Mouse (Mus musculus): Measurements from ENCODE around the gene Atox1. TPM values are rescaled to one million over a fixed set of nuclear protein-coding genes. Genes with fewer than 3 reads are reported as not detected.

Atox1 gene
- total RNA-seq, 2 experiments from 2014 or later: 88.4 to 92.4 TPM

DNA sequence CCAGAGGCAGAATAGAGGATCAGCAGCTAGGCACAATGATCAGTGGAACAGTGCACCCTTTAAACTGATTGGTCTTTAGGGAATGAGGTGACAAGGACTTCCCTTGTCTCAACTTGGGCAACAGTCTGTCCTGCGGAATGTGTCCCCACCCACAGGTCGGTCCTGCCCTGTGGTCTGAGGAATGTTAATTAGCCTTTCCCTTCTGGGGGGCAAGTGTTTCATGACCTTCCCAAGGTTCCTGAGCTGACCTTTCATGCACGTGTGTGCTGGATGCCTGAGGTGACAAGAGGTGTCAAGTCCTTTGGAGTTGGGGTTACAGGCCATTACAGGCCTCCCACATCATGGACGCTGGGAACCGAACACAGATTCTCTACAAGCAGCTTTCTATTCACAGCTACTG, 21.3 kb downstream of the Atox1 start:
- DNase-seq (ENCODE audit: low spot score in 2 of 2): no peak
- Histone ChIP-seq H3K4me3 (no peak overlapping the region), H3K27ac (no peak overlapping the region)
- TF ChIP-seq CTCF (conservative IDR thresholded peaks at IDR 0.05): no peak

DNA sequence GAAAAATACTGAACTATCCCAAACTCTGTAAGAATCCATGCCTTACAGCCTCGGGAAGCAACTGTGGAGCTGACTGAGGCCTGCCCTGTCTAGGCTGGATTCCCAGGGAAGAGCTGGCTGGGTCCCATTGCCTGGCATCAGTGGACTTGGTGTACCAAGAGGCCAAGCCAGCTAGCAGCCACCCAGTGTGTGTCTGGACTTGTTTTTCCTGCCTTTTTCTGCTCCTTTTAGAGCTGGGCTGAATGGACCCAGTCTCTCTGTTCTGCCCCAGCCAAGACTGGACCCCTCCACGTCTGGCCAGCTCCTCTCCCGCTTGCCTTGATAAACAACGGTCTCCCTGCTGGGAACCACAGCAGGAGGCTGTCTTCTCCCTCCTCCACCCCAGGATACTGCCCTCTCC, 23.0 kb downstream of the Atox1 start:
- Histone ChIP-seq H3K27ac (peak overlapping the region; percentile 67; the same call in 1 of the 2 replicates), H3K4me3 (no peak overlapping the region)
- TF ChIP-seq CTCF (conservative IDR thresholded peaks at IDR 0.05): no peak
- peak; percentile 50 to 51 for DNase-seq (ENCODE audit: low spot score in 2 of 2)

DNA sequence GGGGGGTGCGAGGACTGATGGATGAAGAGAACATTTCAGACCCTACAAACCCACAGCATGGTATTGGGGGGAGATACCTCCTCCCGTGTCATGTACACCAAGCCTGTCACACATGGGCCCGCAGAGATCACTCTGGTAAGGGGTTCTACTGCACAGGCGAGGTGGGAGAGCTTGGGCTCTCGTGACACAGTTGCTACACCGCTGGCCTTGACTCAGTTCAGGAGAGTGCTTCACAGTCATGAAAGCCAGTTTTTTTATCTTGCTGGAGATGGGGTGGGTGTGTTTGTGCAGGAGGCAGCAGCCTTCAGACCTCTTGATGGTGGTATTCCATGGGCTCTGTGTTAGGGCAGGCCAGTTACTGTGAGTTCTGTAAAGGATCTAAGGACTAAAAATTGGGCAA, 24.9 kb downstream of the Atox1 start:
- no peak for DNase-seq (ENCODE audit: low spot score in 2 of 2)
- TF ChIP-seq CTCF (conservative IDR thresholded peaks at IDR 0.05): no peak
- Histone ChIP-seq H3K4me3 (no peak overlapping the region), H3K27ac (no peak overlapping the region)

DNA sequence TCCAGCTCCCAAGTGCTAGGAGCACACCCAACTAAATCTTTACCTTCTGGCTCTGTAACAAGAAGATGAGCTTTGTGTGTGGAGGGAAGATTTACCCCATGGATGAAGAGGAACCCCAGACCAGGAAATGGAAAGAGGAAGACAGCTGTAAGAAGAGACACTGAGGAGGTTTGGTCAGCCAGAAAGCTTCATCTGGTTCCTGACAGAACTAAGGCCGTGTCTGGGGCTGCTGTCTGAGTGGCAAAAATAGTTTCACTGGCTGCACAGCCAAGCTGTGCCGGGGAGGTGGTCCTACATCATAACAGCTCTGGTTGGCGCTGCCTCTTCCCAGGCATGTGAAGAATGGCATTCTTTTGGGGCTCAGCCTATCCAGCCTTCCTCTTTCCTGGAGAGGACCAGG, 28.1 kb downstream of the Atox1 start:
- DNase-seq (ENCODE audit: low spot score in 2 of 2): no peak

DNA sequence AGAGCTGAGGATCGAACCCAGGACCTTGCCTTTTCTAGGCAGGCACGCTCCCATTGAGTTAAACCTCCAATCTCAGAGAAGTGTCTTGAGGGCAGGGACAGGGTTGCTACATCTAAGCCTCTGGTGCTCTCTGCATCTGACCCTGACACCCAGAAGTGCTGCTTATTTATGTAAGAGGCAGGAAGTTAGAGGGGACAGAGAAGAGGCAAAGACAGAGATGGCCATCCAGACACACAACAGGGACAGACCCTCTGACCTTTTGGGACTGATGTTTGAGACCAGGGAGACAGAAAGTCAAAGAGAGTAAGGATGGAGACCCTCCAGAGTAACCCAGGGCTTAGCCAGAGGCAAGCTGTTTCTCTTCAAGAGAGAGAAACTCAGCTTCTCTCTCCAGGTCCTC, 31.1 kb downstream of the Atox1 start:
- H3K4me3 ChIP-seq: no peak overlapping the region
- DNase-seq (ENCODE audit: low spot score in 2 of 2): no peak
- H3K27ac ChIP-seq: no peak overlapping the region
- TF ChIP-seq CTCF (conservative IDR thresholded peaks at IDR 0.05): no peak

More for the DNA sequence above, 28.1 kb downstream of the Atox1 start:
- Histone ChIP-seq H3K27ac (no peak overlapping the region), H3K4me3 (no peak overlapping the region)
- TF ChIP-seq CTCF (conservative IDR thresholded peaks at IDR 0.05): no peak

DNA sequence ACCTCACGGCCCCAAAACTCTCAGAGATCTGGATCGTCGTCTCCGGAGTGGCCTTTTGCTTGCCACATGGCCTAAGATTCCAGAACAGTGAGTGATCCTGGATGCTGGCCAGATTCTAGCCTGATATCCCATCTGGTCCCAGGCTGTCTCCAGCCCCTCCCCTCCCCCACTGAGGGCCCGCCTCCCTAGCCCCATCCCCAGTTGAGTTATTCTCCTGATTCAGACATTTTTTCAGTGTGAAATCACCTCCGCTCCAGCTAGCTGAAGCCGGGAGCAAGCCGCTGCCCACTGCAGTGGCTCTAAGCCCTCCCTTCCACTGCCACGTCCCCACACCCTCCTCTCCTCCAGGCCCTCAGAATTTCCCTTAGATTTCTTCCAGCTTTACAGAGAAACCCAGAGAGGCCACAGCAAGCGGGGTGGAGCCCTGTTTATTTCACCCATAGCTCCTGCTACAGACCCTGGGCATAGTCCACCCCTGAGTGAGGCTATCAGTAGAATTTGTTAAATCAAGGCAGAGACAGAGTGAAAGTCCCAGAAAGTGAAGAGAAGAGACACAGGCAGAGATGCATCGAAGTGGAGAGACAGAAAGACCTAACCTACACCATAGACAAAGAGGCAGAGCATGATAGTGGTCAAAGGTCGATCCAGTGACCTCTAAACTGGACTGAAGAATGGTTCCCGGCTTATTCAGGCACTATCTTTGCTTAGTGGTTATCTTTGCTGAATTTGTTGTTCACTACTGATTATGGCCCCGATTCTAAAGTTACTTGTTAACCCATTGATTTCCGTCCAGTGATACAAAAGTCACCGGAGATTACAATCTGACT, 32.6 kb downstream of the Atox1 start:
- Histone ChIP-seq H3K27ac (no peak overlapping the region), H3K4me3 (no peak overlapping the region)
- DNase-seq (ENCODE audit: low spot score in 2 of 2): no peak
- TF ChIP-seq CTCF (conservative IDR thresholded peaks at IDR 0.05): no peak

DNA sequence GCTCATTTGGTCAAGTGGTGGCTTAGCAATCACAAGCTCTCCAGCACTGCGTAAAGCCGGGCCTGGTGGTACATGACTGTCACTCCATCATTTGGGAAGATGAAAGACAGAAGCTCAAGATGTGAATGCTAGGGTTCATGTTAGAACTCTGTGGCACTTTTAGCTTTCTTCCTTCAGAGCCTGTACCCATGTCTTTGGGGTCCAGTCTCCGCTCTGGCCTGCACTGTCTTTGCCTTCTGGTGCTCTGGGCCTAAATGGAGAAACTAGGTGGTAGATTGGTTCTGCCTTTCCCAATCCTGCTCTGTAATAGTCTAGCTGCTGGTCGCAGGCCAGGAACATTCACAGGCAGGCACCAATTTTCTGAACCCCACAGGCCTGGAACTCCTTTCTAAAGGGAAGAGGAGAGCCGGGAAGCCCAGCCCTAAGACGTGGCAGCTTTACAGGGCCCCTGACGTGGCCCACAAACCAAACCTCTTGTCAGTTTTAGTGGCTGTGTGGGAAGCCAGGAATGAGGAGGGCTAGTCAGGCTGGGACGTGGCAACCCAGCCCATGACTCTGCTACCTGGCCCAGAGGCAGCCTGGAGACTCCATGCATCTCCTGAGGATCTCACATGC, 36.2 kb downstream of the Atox1 start:
- Histone ChIP-seq H3K27ac (no peak overlapping the region), H3K4me3 (no peak overlapping the region)
- TF ChIP-seq CTCF (conservative IDR thresholded peaks at IDR 0.05): no peak
- DNase-seq (ENCODE audit: low spot score in 2 of 2): no peak

DNA sequence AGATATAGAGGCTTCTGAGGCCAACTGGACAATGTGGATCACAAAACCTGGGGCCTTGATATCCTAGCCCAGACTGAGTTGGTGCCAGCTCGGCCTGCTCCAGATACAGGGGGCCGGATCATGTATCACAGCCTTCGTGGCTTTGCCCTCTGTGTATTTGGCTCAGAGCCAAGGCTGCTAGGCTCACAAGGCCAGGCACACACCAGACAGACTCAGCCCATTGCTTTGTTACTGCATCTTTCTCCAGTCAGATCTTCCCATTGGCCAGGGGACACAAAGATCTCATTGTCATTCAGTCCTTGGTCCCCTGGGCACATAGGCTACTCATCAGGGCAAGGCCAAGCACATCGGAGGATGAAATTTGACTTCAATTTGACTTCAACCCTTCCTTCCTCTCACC, 37.3 kb downstream of the Atox1 start:
- no peak for DNase-seq (ENCODE audit: low spot score in 2 of 2)
- TF ChIP-seq CTCF (conservative IDR thresholded peaks at IDR 0.05): no peak
- H3K4me3 ChIP-seq: no peak overlapping the region
- peak overlapping the region; percentile 15; the same call in 1 of the 2 replicates for H3K27ac ChIP-seq

DNA sequence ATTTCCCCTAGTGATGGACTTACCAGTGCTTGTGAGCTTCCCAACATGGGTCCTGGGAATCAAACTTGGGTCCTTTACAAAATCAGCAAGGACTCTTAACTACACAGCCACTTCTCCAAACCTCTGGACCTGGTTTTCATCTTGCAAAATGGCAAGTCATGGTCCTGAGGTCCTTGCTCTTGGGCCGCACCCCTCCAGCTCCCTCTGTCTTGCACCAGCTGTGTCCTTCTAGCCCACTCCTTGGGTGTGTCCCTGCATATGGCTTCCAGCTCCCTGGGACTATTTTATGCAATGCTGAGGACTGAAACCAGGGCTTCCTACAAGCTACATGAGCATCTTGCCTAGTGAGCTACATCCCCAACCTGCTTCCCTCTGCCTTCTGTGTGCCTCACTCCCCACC, 38.1 kb downstream of the Atox1 start, which contains the start of gene Sparc:
Gene Sparc (minus strand): TSS at position 206 of the 400 bp plus-strand sequence.
- Histone ChIP-seq H3K4me3 (no peak within 1 kb of the TSS), H3K27ac (peak within 1 kb of the TSS; percentile 15; the same call in 1 of the 2 replicates)
- no peak for DNase-seq (ENCODE audit: low spot score in 2 of 2)
- no peak for TF ChIP-seq CTCF (conservative IDR thresholded peaks at IDR 0.05)

DNA sequence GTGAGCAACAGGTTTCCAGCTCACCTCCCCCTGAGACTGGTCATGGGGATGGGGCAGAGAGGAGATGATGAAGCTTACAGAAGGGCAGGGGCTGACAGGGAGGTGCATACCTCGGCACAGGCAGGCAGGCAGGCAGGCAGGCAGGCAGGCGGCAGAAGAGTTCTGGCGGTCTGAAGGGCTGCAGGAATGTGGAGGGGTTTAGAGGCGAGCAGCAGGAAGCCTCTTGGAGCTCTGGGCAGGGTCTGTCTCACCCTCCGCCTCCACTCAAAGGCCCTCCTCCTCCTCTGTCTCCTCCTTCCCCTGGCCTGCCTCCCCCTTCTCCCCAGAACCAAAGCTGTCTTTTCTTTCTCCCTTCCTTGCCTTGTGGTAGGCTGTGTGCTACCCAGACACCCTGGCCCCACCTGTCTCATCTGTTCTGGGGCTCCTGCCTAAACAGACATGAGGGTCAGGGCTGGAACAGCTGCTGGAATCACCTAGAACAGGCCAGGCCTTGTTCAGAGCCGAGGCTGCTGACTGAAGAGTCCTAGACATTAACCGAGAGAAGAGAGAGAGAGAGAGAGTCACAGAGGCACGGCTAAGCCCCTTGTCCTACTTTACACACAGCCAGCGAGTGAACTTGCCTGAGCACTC, 41.2 kb downstream of the Atox1 start:
- no peak for TF ChIP-seq CTCF (conservative IDR thresholded peaks at IDR 0.05)
- H3K4me3 ChIP-seq: peak overlapping the region; percentile 56
- peak overlapping the region; percentile 90 for H3K27ac ChIP-seq
- DNase-seq (ENCODE audit: low spot score in 2 of 2): no peak

DNA sequence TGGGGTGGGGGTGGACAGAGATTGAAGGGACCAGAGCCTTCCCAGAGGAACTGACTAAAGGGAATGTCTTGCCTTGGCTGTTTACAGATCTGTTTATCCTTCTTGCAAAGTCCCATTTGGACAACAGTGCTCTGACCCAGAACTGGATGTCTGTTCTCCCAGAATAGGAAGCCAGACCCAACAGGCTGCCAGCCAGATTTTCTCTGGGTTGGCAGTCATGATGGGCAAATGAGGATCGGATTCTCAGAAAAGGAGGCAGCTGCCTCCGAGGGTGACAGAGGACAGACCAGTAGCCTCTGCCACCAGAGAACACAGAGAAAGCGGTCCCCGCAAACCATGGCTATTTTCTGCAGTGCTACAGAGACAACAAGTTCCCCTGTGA, 41.8 kb downstream of the Atox1 start:
- peak; percentile 39 to 48 for DNase-seq (ENCODE audit: low spot score in 2 of 2)
- peak overlapping the region; percentile 90 for H3K27ac ChIP-seq
- no peak for TF ChIP-seq CTCF (conservative IDR thresholded peaks at IDR 0.05)
- peak overlapping the region; percentile 56 for H3K4me3 ChIP-seq

DNA sequence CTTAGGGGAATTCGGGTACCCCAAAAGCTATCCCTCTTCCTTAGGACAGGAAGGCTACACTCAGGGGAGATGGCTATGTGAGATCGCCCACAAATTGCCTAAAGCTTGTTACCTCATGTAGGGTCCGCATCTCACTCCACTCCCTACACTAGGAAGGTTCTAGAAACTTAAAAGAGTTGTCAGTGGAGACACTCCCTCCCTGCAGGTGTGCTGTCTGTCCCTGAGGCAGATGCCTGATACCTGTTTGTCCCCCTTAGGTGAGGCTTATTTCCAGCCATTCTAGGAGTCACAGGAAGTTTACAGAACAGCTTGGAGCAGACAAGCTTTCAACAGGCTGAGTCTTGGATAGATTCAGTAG, 42.4 kb downstream of the Atox1 start:
- DNase-seq (ENCODE audit: low spot score in 2 of 2): no peak
- no peak for TF ChIP-seq CTCF (conservative IDR thresholded peaks at IDR 0.05)
- Histone ChIP-seq H3K4me3 (peak overlapping the region; percentile 56), H3K27ac (peak overlapping the region; percentile 90)

DNA sequence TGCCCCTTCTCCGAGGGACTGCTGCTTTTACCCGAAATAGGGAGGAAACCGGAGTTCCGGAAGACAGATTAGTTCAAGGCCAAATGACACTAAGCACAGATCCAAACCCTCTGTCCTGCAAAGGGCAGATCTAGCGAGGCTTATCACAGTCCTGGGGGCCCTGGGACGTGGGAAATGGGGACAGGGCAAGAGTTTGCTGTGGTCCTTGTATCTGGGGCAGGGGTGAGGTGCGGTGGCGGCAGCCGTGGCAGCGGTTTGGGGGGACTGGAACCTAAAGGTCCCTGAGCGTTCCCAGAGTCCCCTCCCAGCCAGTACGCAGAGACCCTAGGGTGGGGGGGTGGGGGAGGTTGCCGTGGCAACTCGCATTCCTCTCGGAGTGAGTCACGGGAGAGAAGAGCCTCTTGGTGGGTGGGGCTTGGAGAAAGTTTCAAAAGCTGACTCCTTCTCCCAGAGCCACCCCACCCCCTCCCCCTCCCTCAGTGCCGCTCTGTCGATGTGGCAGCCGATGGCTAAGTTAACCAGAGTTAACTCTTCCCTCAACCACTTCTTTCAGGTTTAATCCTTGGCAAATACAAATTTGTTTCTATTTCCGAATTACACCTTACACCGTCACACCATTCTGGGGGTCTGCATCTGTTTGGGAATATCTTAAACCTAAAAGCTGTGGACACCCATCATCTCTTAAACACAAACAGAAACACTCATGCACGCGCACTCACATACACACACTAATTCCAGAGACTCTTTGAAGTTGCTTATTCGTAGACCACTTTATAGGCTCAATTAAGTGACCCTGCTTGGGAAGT, 42.9 kb downstream of the Atox1 start:
- DNase-seq (ENCODE audit: low spot score in 2 of 2): no peak
- no peak for TF ChIP-seq CTCF (conservative IDR thresholded peaks at IDR 0.05)
- H3K4me3 ChIP-seq: peak overlapping the region; percentile 56
- peak overlapping the region; percentile 90 for H3K27ac ChIP-seq
